Mouse (Mus musculus): Measurements from ENCODE around the gene Ankrd35.

GRCm38 (mm10) chr3:96696766-96697732 lies 27.1 kb downstream of the Ankrd35 start:
- TF ChIP-seq GATA1 (IDR thresholded peaks at IDR 0.05; ENCODE audit: borderline replicate concordance, low read length), result no peak
- TF ChIP-seq FLI1 (IDR thresholded peaks at IDR 0.05; ENCODE audit: low read length), result no peak
